Mouse (Mus musculus) B cell, adult 2 months (primary cell): ENCODE data around the gene Prkag2.

Experiments
- DNase-seq, 2 experiments: peaks; one replicate each; pipeline ENCODE4 v3.0.0; 2022

Prkag2 gene

DNA sequence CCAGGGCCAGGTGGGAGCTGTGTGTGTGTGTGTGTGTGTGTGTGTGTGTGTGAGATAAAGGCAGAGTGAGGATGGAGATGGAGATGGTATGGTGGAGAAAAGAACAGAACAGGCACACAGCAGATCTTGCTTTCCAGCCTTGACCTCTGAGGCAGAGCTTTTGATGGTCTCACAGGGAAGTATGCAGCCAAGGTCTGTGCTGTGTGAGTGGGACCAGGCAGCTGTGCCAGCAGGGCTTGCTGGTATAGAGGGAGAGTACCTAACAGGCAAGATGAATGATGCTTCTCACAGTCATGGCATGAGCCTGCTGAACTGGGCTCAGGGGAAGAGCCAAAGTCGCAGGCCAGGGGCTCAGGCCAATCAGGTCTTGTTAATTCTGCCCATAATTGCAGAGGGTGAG lies 108.9 kb downstream of the Prkag2 start:
- no peak for DNase-seq

DNA sequence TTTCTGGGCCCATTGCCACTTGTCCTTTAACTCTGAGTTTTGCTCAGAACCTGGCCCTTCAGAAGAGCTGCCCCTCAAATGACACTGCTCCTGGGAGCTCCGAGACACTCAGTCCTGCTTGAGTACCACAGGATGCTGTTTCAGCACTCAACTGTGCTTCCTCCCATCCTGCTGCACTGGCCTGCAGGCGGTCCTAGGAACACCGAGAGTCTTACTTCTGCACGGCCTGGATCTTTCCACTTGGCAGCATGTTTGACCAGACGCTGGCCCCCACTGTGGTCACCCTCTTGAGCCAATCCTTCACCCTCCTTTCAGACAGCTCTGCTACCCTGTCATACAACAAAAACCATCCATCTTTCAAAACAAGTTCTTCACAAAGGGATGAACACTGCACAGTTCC lies 110.0 kb downstream of the Prkag2 start:
- DNase-seq, result no peak

DNA sequence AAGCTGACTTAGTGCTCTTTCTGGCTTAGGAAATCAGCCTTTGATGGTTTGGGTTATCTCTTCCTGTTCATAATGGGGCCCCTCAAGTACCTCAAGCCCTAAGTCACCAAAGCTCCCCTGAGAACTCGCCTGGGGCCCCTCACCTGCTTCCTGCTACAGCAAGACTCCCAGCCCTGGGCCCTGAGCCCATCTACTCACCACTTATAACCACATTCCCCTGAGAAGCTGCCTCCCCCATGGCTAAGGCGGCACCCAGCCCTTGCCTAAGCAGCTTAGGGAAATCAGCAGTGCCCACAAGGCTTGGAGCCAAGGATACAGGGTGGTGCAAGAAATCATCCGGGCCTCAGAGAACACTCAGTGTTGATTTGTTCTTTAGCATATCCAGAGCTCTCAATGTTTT lies 110.8 kb downstream of the Prkag2 start:
- DNase-seq, result no peak

DNA sequence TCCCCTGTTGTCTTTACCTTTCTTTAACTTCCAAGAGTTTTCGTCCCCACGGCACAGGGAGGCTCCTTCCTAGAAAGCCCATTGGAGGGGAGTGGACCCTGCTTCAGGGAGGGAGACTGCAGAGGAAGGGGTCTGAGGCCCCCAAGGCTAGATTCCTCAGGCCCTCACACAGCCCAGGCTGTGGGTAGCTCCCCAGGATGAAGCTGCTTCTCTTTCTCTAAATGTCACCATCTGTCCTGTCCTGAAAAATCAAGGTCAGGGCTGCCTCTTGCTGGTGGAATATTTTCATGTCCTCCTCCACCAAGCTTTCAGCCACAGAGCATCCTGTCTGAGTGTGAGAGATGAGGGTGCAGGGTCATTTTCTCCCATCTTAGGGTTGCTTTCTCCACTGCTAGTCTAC lies 113.5 kb downstream of the Prkag2 start:
- DNase-seq, result no peak

DNA sequence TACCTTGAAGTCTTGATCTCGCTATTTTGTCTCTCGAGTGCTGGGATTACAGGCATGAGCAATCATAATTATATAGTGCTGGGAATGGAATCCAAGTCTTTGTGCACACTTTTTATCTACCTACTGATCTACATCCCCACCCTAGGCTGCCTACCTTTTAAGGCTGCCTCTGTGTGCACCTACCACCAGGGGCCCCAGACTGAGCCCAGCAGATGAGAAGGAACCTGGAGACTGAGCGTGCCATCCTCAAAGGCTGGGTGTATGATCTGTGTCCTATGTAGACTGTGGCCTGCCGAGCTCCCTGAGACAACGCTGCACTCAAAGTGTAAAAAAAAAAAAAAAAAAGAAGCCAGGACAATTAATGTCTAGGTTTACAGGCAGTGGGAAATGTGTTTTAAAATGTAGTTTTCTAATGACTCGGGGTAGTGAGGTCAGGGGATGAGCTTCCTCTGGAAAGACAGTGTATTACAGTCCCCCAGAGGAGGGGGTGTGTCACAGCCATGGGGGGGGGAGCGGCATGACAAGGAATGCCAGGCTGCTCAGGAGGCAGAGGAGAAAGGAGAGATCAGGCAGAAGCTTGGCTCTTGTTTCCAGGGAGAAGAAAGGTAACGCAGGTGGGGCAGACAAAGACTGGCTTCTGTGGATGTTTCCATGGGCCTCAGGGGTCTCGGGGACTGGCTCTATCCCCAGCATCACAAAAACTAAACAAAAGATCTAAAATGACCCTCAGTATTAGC lies 114.1 kb downstream of the Prkag2 start:
- no peak for DNase-seq

DNA sequence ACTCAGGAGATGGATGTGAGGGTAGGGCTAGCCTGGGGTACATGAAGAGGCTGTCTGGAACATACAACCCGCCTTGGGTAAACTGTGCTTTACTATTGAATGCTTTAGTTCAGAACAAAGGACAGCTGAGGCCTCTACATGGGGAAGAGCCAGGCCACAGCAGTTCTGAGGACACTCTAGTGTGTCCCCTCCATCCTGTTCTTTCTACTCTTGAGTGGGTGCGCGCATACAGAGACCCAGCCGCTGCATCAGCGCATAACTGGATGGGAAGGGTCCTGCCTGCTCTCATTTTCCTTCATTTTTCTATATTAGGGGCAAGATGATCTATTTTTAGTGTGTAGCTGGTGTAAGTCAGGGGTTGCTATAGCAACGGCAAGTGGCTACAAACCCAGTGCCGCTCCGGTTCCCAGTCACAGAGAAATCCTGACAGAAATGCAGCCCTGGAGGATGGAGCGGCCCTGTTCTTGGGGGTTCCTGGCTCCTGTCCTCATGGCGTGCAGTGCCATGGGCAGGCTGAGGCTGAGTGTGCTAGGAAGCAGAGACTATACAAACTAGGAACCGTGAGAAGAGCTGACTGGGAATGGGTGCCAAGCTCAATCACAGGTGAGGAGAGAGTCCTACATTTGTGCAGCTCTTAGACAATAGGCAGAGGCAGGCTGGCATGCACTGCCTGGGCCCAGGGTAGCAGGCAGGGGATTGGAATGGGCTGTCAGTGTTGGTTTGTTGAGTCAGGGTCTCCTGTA lies 114.8 kb downstream of the Prkag2 start:
- no peak for DNase-seq

DNA sequence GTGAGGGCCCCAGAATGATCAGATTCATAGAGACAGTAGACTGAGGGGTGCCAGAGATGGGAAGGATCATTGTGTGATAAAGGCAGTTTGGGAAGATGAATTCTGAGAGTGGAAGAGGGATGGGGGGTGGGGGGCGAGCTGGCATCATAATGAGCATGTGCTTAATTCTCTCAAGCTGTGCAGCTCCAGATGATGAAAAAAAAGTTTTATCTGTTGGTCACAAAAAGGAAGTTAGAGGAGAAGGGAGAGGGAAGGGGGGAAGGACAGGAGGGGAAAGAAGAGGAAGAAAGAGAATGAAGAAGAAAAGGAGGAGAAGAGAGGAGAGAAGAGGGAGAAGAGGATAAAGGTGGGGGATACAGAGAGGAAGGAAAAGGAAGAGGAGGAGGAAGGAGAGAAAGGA lies 116.3 kb downstream of the Prkag2 start:
- DNase-seq, result no peak

DNA sequence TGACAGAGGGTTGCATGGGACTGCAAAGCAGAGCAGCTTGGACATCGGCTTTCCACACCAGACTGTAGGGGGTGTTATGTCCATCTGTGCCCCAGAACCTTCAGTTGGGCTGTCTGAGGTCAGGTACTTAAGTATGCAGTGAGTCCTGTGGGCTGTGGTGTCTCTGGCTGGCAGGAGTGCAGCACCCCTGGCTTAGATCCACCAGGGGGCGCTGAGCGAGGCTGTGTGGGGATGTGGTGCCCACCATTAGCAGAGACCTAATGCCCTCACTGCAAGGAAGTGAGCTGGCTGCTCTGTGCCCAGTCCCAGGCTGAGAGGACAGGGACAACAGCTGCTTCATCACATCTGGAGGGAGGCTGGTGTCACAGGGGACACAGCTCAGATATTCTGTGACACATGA lies 116.9 kb downstream of the Prkag2 start:
- peak; percentile 70 to 74 for DNase-seq

DNA sequence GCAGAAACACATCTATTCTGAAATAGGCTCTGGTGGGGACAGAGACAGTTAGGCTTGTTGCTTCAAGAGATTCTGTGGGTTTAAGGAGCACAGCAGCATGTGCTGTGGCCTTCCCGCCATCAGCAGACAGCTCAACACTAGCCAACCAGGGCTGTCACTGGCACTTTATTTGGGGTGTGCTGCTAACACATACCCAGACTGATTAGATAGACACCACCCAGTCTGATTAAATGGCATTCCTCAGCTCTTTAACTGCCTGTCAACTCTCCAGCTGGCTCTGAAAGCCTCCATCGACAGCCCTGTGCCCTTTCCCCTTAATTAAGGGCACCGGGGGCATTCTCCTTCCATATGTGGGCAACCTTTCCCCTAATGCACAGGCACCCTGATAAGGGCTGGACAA lies 118.2 kb downstream of the Prkag2 start:
- no peak for DNase-seq

DNA sequence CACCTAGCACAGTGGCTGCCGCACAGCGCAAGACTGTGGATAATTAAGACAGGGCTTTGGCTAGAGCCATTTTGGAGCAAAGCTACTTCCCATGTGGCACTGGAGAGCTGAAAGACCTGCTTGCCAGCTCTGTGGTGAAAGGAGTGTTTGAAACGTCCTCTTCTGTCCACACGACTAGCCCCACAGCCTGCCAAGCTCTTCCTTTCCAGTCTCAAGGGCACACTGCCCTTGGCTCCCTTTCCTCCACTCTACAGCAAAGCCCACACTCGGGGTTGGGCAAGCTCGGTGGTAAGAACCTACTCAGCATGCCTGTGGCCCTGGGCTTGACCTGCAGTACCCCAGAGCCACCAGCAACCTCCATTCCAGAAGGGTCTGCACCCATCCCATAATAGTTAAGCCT lies 118.7 kb downstream of the Prkag2 start:
- DNase-seq, result no peak

DNA sequence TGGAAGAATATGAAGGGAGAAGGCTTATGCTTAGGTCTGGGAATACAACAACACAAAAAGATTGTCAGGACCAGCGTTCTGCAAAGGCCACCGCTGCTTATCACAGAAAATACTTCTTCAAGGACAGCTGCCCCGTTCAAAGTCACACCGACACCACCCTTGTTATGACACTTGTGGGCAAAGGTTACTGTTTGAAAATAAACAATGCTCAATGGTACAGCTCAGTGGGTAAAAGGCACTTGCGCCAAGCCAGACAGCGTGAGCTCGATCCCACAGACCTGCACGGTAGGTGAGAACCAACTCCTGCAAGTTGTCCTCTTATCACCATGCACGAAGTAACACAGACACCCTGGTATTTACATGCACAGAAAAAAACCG lies 120.5 kb downstream of the Prkag2 start:
- no peak for DNase-seq

DNA sequence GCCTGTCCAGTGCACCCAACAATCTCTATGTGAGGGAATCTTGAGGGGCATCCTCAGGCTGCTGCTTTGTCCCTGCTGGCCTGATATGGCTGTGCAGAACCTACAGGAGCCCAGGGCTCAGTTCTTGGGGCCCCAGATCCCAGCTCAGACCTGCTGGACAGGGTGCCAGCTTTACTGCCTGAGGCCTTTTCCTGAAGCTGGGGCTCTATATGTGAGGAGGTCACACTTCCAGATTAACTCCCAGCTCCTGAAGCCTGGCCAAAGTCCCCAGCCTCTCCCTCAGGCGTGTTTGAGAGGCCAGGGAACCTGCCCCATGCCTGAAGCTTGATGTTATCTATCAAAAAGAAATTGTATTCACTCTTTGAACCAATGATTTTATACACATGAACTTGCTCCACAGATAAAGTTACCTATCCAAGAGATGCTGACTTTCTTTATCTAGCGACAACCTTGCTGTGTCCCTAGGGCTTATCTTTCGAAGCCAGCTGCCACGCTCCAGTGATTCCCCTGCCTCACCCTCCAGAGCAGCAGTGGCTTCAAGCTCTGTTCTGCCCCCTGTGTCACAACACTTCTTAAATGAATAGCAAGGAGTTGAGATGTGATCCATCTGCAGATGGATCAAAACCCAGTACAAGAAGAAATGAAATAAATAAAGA lies 121.0 kb downstream of the Prkag2 start:
- DNase-seq, result peak in 1 of 2 experiments; percentile 18

DNA sequence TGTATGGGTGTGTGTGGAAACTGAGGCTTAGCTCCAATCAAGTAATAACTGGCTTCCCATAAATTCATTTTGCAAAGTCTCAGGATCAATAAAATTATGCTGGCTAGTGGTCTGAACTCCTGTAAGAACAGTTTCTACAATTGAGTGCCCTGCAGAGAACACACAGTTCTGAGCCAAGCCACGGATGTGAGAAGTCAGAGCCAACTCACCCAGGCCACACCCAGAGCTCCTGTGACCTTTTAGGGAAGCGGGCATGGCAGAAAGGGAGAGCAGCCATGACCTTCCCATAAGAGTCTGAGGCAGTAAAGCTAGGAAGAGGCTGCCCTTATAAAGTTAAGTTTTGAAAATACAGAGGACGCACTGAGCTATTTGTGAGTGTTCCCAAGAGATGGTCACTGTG lies 123.5 kb downstream of the Prkag2 start:
- DNase-seq, result no peak

DNA sequence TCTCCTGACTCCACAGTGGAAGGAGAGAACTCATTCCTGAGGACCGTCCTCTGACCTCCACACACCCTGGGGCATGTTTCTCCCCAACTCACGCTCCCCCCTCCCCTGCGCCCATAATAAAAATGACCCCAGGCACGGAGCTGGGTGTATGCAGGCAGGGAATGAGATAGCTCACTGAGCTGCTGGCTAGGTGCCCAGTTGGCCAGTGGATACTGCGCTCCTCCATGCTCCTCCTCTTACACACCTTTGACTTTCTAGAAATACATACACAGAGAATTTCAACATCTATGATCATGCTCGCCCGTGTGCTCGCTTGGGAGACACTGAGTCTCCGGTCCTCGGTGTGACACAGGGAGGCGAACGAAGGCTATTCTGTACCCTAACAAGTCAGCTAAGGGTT lies 124.2 kb downstream of the Prkag2 start:
- DNase-seq, result no peak

DNA sequence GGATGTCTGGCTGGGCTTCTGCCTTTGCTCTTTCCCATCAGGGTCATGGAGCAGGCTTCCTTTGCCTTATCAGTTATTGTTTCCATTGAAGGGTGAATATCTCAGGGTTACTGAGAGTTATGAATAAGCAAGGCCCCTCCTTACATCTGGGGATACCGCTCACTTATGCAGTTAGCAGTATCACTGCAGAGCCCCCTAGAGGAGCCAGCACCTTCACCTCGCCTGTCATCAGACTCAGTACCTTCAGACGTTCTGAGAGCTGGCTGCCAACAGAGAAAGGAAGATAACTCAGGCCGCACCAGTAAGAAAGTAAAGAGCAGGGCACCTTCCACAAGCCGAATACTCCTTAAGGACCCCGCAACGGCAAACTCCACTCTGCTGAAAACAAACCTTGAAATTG lies 125.3 kb downstream of the Prkag2 start:
- DNase-seq, result no peak

DNA sequence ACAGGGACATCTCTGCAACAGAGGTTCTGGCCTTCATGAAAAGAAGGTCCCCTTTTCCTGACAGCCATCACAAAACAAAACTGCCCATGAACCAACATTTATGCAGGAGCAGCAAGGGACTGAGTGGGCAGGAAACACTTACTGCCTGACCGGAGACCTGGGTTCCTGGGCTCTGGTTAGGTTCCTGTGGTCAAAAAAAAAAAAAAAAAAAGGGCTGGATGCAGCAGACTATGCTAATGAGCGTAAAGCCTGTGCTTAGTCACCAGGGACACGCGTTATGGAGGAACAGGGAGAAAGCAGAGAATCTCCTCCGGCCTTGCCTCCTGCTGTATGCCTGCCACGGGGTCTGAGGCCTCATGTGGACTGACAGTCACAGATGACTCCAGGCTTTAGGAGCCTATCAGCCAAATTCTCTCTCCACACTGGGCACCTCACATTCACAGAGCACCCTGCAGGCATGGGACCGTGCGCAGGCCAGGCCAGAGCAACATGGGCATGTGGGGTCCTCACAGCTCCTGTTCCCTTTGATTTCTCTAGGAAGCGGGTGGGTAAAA lies 126.7 kb downstream of the Prkag2 start:
- no peak for DNase-seq

DNA sequence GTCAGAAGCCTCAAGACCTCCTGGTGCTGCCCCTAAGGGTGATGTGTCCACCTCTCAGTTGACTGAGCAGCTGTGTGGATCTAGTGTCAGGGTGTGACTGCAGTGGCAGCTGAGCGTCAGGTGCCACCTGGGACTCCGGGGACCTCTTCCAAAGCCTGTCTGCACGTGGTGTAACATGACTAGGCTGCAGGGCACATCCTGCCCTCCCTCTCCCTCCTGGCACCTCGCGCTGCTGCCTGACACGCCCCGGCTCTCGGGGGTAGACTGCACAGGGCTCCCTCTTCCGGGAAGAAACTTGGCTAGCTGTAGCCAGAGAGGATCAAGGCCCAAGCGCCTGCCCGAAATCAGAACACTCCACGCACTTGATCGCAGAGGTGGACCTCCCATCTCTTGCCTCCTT lies 127.2 kb downstream of the Prkag2 start:
- peak; percentile 60 to 63 for DNase-seq

DNA sequence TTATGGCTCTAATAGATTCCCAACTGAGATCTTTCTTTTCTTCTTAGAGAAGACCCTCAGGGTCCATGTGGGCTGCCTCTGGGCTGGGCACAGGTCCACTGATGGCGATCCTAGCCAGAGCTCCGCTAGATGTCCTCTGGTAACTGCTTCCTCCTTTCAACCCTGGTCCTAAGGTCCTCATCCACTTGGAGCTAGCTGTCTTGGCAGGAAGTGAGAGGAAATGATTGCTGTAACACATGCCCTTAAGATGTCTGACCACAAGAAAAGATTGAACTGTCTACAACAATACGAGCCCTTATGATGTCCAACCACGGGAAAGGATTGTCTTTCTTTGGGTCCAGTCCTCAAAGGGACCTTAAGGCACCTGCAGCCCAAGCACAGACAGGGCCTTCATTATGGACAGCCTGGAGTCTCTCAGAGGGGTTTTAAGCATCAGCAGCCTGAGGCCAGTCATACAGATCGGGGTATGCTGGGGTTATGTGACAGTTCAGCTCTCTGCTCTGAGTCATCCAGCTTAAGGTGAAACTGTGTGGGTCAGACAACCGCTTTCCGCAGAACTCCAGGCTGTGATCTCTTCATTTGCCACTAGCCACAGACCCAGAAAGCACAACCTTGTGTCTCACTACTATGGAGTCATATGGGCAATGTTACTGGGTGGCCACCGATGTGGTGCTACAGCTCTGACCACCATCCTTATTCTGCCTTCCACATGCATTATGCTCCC lies 129.7 kb downstream of the Prkag2 start:
- no peak for DNase-seq

DNA sequence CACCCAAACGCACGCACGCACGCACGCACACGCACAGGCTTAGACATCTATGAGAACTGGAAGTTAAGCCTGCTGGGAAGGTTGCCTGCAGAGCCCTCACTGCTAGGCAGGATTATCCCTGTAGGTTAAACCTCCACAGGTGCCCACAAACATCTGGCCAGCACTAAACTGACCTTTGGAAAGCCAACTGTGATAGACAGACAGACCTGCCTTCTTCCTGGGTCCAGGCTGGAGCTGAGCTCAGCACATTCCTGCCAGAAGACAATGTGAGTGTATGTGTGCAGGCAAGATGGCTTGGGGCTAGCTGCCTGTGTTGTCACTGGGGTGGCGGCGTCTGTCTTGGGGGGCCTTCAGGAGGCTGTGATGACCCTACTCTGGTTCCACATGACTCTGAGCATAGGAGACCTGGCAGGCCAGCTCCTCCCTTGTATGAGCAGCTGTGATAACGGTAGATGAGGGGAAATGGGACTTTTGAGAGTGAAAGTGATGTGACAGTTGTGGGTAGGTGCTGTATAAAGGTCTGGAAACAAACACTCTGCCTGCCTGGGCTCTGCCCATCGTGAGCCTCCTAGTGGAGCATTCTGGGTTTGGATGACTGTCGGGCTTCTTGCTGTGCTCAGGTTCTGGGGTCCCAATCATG lies 131.1 kb downstream of the Prkag2 start:
- no peak for DNase-seq

DNA sequence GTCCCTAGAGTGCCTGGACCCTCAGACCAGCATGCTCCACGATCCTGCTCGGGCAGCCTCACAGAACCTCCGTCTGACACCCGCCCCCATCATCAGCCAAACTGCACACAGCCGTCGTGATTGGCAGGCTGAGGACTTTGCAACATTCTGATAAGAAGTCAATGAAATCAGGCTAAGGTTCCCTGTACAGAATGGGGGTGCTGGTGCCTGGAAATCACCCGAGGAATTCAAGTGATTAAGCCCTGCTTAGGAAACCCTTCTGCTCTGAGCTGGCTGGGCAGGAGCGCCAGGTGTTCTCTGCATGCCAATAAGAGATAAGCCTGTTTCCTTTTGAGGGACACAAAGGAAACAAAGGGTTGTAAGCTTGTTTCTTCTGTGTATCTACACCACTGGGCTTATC lies 131.7 kb downstream of the Prkag2 start:
- no peak for DNase-seq

DNA sequence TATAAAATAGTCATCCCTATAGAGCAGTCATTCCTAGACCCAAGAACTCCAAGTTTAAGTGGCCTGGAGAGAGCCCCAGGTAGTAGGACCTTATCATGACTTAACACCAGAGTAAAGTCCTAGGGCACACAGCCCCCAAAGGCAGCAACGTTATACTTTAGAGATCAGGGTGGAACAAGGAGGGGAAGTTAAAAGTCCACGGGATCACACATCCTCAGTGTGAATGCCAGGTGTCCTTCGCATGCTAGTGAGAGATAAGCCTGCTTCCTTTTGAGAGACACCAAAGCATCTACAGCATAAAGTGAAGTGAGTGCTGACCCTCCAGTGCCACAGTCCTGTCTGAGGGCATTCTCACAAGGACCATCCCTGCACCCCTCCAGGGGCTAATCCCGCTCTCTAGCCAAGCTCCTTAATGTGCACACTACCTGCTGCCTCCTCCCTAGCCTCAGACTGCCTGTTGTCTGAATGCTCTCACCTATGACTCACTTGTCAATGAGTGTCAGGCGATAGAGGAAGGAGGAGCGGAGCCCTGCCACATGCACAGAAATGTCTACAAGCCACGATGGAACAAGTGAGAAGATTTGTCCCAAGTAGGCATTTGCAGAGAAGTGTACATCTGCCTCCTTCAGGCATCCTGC lies 132.4 kb downstream of the Prkag2 start:
- no peak for DNase-seq

DNA sequence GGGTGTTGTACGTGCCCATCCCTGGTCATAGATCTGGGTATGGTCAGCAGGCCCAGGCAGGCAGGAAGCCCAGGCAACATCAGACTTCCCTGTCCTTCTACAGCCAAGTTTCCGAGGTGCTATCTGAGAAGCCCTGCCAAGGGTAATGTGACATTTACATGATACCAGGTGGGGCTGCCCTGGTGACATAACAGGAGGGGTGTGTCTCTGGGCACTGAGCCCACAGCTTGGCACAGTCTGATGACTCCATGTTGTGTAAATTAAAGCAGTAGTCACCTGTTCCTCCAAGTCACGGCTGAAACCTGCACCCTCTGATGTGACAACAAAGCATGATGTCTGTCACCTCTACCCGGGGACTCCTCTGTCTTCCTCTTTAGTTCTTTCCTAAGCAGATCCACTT lies 136.7 kb downstream of the Prkag2 start:
- DNase-seq, result no peak
